Mouse (Mus musculus) forebrain, embryonic 14.5 days (tissue): ENCODE results near the gene Tmpo. TPM values are rescaled to one million over a fixed set of nuclear protein-coding genes. Genes with fewer than 3 reads are reported as not detected.

ENCODE experiments used
- ATAC-seq: fragments of 200-750 bp; cut with Nextera tagmentation; 2 replicates; pipeline ENCODE4 v1.8.0; 2017; ENCODE audit warnings: mild to moderate bottlenecking, moderate library complexity
- DNase-seq: peaks from one replicate; pipeline ENCODE4 v3.0.0-alpha.2; 2015; ENCODE audit warnings: low spot score
- H3K27ac ChIP-seq: fragments of 300-500 bp; sonication (generic); 2 replicates; pipeline ENCODE4 v1.5.1; 2014; ENCODE audit warnings: low read depth, mild to moderate bottlenecking, control low read depth, low read length, moderate library complexity
- H3K27me3 ChIP-seq: fragments of 300-500 bp; sonication (generic); replicated peaks from 2 replicates; pipeline ENCODE4 v1.6.1; 2014; ENCODE audit warnings: low read length, control low read depth, mixed read lengths; ENCODE audit not compliant: control insufficient read depth, insufficient read depth
- H3K36me3 ChIP-seq: fragments of 300-500 bp; sonication (generic); 2 replicates; pipeline ENCODE4 v1.6.1; 2014; ENCODE audit warnings: low read length, control low read depth; ENCODE audit not compliant: control insufficient read depth, insufficient read depth
- H3K4me1 ChIP-seq: fragments of 300-500 bp; sonication (generic); 2 replicates; pipeline ENCODE4 v1.6.1; 2014; ENCODE audit warnings: antibody characterized with exemption, low read length, control low read depth; ENCODE audit not compliant: control insufficient read depth, insufficient read depth
- H3K4me2 ChIP-seq: fragments of 300-500 bp; sonication (generic); 2 replicates; pipeline ENCODE4 v1.6.1; 2014; ENCODE audit warnings: mild to moderate bottlenecking, control low read depth, low read length
- H3K4me3 ChIP-seq: fragments of 300-500 bp; sonication (generic); 2 replicates; pipeline ENCODE4 v1.5.1; 2014; ENCODE audit warnings: low read depth, low read length, control low read depth
- H3K9ac ChIP-seq: fragments of 300-500 bp; sonication (generic); 2 replicates; pipeline ENCODE4 v1.6.1; 2014; ENCODE audit warnings: mild to moderate bottlenecking, low read length, control low read depth, moderate library complexity
- H3K9me3 ChIP-seq: fragments of 300-500 bp; sonication (generic); replicated peaks from 2 replicates; pipeline ENCODE4 v1.6.1; 2016; ENCODE audit warnings: low read length, control low read depth, mixed read lengths; ENCODE audit not compliant: control insufficient read depth
- WGBS: fragments of 180-500 bp; shearing (Covaris S2); extraction: QIAGEN DNeasy Blood & Tissue Kit; methylation state at CpG from one replicate; pipeline ENCODE4 v1.1.7; 2014; 5-methylcytosine and 5-hydroxymethylcytosine counted together
- polyA plus RNA-seq: library from polyadenylated mRNA; unstranded; fragments of >200 nt; fragmentation: Nextera tagmentation; extraction: Ambion mirVana; gene quantifications from 2 replicates; pipeline ENCODE4 v1.2.1, GENCODE M21; 2014

Gene Tmpo
- polyA plus RNA-seq: 157 and 165 TPM in 2 replicates

DNA sequence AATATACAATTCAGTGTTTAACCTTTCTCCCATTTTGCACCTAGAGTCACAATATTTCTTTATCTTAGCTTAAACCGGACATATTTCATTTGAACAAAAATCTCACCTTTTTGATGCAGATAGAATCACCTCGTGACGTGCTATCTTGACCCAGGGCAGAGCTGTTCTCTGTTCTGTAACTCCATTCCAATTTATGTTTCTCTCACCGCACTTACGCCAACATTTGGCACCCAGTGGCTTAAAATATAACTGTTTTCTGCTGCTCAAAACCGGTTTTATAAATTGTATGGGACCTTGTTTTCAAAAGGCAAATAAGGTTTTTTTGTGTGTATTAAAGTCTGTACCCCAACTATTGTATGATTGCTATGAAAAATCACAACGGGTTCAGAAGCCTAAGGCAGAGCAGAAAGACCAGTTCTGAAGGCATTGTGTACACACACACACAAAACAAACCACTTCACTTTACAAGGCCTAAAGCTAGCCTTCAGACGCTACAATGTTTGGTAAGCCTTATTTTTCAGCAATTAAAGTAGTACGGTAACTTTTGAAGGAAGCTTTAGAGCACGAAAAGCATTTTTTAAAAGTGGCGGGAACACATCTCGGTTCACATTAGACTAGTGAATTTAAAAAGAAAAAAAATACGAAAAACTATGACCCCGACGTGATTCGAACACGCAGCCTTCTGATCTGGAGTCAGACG lies at the start of gene Tmpo:
TSS of gene Tmpo (minus strand) at position 555 of the 700 bp plus-strand sequence.
- Histone ChIP-seq H3K4me3 (peak within 1 kb of the TSS; percentile 51), H3K9ac (peak within 1 kb of the TSS; percentile 74), H3K36me3 (no peaks in the 10 kb centered on the region), H3K27me3 (no peaks in the 10 kb centered on the region), H3K4me2 (peak within 1 kb of the TSS; percentile 61), H3K4me1 (peaks cover 14% of the 10 kb centered on the region), H3K27ac (peak within 1 kb of the TSS; percentile 99), H3K9me3 (no peaks in the 10 kb centered on the region)
- WGBS: 12% methylated on average over 18 of the region's 18 CpGs
- ATAC-seq (peak; percentile 6), DNase-seq (peak; percentile 33)

- ATAC-seq (no peak), DNase-seq (no peak)
- no peaks in the 10 kb centered on the region for H3K9me3 ChIP-seq
- no peak overlapping the region for H3K4me2 ChIP-seq
- H3K9ac ChIP-seq: no peak overlapping the region
- WGBS: 69% methylated on average over 4 of the region's 4 CpGs
- H3K27ac ChIP-seq: no peak overlapping the region
- no peak overlapping the region for H3K4me3 ChIP-seq
- H3K27me3 ChIP-seq: no peaks in the 10 kb centered on the region
- H3K4me1 ChIP-seq: peaks cover 14% of the 10 kb centered on the region
- no peaks in the 10 kb centered on the region for H3K36me3 ChIP-seq
Observed at GRCm38 (mm10) chr10:91230400-91230799, 49.3 kb upstream of the Tmpo start.

GRCm38 (mm10) chr10:91229518-91229961 lies 48.4 kb upstream of the Tmpo start:
- Histone ChIP-seq H3K4me2 (peak overlapping the region; percentile 41), H3K27me3 (no peaks in the 10 kb centered on the region), H3K9me3 (no peaks in the 10 kb centered on the region), H3K4me1 (peaks cover 14% of the 10 kb centered on the region), H3K9ac (peak overlapping the region; percentile 45; the same call in 1 of the 2 replicates), H3K36me3 (no peaks in the 10 kb centered on the region), H3K4me3 (peak overlapping the region; percentile 13; the same call in 1 of the 2 replicates), H3K27ac (peak overlapping the region; percentile 55; the same call in 1 of the 2 replicates)
- DNase-seq: peak; percentile 79
- WGBS: 7% methylated on average over 7 of the region's 7 CpGs
- peak; percentile 85 for ATAC-seq

- H3K9ac ChIP-seq: peak overlapping the region; percentile 45; the same call in 1 of the 2 replicates
- no peaks in the 10 kb centered on the region for H3K9me3 ChIP-seq
- H3K36me3 ChIP-seq: no peaks in the 10 kb centered on the region
- WGBS: 47% methylated on average over 6 of the region's 6 CpGs
- DNase-seq (no peak), ATAC-seq (peak; percentile 47)
- H3K4me3 ChIP-seq: peak overlapping the region; percentile 13; the same call in 1 of the 2 replicates
- H3K27ac ChIP-seq: peak overlapping the region; percentile 55
- peak overlapping the region; percentile 41 for H3K4me2 ChIP-seq
- H3K4me1 ChIP-seq: peaks cover 14% of the 10 kb centered on the region
- H3K27me3 ChIP-seq: no peaks in the 10 kb centered on the region
Observed at GRCm38 (mm10) chr10:91228924-91229517, 47.9 kb upstream of the Tmpo start.

- H3K9ac ChIP-seq: no peak overlapping the region
- DNase-seq (no peak), ATAC-seq (no peak)
- H3K27me3 ChIP-seq: no peaks in the 10 kb centered on the region
- H3K27ac ChIP-seq: no peak overlapping the region
- H3K9me3 ChIP-seq: no peaks in the 10 kb centered on the region
- no peaks in the 10 kb centered on the region for H3K36me3 ChIP-seq
- peaks cover 14% of the 10 kb centered on the region for H3K4me1 ChIP-seq
- 64% methylated on average over 4 of the region's 4 CpGs for WGBS
- no peak overlapping the region for H3K4me3 ChIP-seq
- no peak overlapping the region for H3K4me2 ChIP-seq
Observed at GRCm38 (mm10) chr10:91227034-91227433, 45.9 kb upstream of the Tmpo start.

DNA sequence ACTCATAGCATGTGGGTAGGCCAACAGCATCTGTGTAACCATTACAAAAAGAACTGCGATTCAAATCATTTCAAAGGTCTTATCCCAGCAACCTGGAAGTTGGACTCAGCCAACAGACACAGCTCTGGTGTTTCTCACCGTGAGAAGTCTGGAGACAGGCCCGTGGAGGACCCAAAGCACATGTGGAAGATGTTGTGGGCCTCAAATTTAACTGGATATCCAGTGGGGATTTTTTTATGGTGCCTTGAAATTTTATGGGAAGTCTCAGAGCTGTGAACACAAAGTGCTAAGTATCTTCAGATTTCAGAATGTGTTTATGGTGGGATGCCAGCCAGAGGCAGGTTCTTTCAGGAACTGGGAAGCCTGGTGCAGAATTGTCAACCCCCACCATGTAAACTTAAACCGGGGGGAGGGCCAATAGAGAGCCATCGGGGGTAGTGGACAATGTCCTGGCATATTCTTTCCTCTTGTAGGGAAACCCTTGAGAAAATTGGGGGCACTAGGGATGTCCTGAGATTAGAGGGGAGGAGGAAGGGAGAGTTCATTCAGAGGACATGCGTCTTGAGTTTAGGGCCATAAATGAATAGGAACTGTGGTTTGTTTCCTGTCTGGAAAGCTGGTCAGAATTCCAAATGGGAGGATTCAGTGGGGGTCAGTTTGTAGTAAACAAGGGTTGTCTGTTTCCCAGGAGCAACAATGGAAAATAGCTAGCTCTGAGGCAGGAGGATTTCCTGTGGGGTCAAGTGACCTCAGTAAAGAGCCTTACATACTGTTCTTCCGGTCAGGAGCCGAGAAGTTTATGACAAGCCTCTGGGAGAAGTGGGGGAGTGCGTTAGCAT lies 41.5 kb upstream of the Tmpo start:
- Histone ChIP-seq H3K36me3 (no peaks in the 10 kb centered on the region), H3K4me1 (no peaks in the 10 kb centered on the region), H3K9me3 (no peaks in the 10 kb centered on the region), H3K9ac (no peak overlapping the region), H3K27me3 (no peaks in the 10 kb centered on the region), H3K4me3 (no peak overlapping the region), H3K4me2 (no peak overlapping the region), H3K27ac (no peak overlapping the region)
- no peak for ATAC-seq
- no peak for DNase-seq
- WGBS: 82% methylated on average over 9 of the region's 9 CpGs

- Histone ChIP-seq H3K9ac (no peak overlapping the region), H3K4me2 (no peak overlapping the region), H3K36me3 (no peaks in the 10 kb centered on the region), H3K9me3 (no peaks in the 10 kb centered on the region), H3K27me3 (no peaks in the 10 kb centered on the region), H3K4me3 (no peak overlapping the region), H3K27ac (no peak overlapping the region), H3K4me1 (peaks cover 5% of the 10 kb centered on the region; the same call in 1 of the 2 replicates)
- ATAC-seq: no peak; the same call in 1 of the 2 replicates
- WGBS: 81% methylated on average over 11 of the region's 11 CpGs
- peak; percentile 41 for DNase-seq
Observed at GRCm38 (mm10) chr10:91208899-91209667, 28.0 kb upstream of the Tmpo start.

- H3K27me3 ChIP-seq: no peaks in the 10 kb centered on the region
- no peak overlapping the region for H3K9ac ChIP-seq
- ATAC-seq (no peak), DNase-seq (peak; percentile 33)
- H3K4me2 ChIP-seq: no peak overlapping the region
- 60% methylated on average over 9 of the region's 9 CpGs for WGBS
- no peak overlapping the region for H3K4me3 ChIP-seq
- peaks cover 5% of the 10 kb centered on the region; the same call in 1 of the 2 replicates for H3K4me1 ChIP-seq
- no peaks in the 10 kb centered on the region for H3K9me3 ChIP-seq
- no peak overlapping the region for H3K27ac ChIP-seq
- H3K36me3 ChIP-seq: no peaks in the 10 kb centered on the region
Observed at GRCm38 (mm10) chr10:91208461-91208860, 27.3 kb upstream of the Tmpo start.
